Mouse (Mus musculus) cerebellum, adult 2 months (tissue): ENCODE measurements around the gene Ldha. TPM values are rescaled to one million over a fixed set of nuclear protein-coding genes. Genes with fewer than 3 reads are reported as not detected.

ENCODE experiments used
- DNase-seq, 2 experiments: peaks; one replicate each; pipeline ENCODE4 v3.0.0; 2021
- H3K27ac ChIP-seq: fragments of 200-500 bp; 2 replicates; pipeline ENCODE4 v1.5.1; 2012; ENCODE audit warnings: low read length, control low read depth, inconsistent platforms; ENCODE audit not compliant: insufficient read depth
- H3K27me3 ChIP-seq: fragments of 200-500 bp; 2 replicates; pipeline ENCODE4 v1.6.1; 2012; ENCODE audit warnings: inconsistent platforms, mild to moderate bottlenecking, low read length, moderate library complexity; ENCODE audit not compliant: control insufficient read depth, insufficient read depth
- H3K4me1 ChIP-seq: fragments of 200-500 bp; 2 replicates; pipeline ENCODE4 v1.6.1; 2011; ENCODE audit warnings: low read length; ENCODE audit not compliant: control insufficient read depth, insufficient read depth
- H3K4me3 ChIP-seq: fragments of 200-500 bp; replicated peaks from 2 replicates; pipeline ENCODE3; 2011; ENCODE audit warnings: mild to moderate bottlenecking, low read depth, low read length, control low read depth; ENCODE audit not compliant: insufficient read depth
- CTCF ChIP-seq: fragments of 200-500 bp; IDR thresholded peaks from 2 replicates; pipeline ENCODE4 v1.5.1; 2011; ENCODE audit warnings: low read depth, mild to moderate bottlenecking, control low read depth, low read length, moderate library complexity, borderline replicate concordance; ENCODE audit not compliant: insufficient read depth
- POLR2A ChIP-seq: fragments of 200-500 bp; IDR thresholded peaks from 2 replicates; pipeline ENCODE4 v1.6.1; 2011; ENCODE audit warnings: low read length, control low read depth, borderline replicate concordance; ENCODE audit not compliant: insufficient read depth
- WGBS: fragments of 180-500 bp; shearing (Covaris S2); methylation state at CpG from one replicate; pipeline ENCODE4 v1.1.7; 2018; 5-methylcytosine and 5-hydroxymethylcytosine counted together
- polyA plus RNA-seq: library from polyadenylated mRNA; depleted of rRNA; stranded (reverse); fragments of >200 nt; gene quantifications from 2 replicates; pipeline ENCODE4 v1.2.3, GENCODE M21; 2012

Gene Ldha
- polyA plus RNA-seq, 1 experiment, result 209 TPM

- DNase-seq, result no peak
- Histone ChIP-seq H3K27ac (no peak overlapping the region), H3K27me3 (no peaks in the 10 kb centered on the region), H3K4me1 (peaks cover 3% of the 10 kb centered on the region; the same call in 1 of the 2 replicates), H3K4me3 (no peak overlapping the region)
- TF ChIP-seq CTCF (no peak), POLR2A (no peak)
- WGBS, result 90% methylated on average over 7 of the region's 7 CpGs
Measured at GRCm38 (mm10) chr7:46833670-46834255, 7.5 kb upstream of the Ldha start.

- Histone ChIP-seq H3K4me1 (peaks cover 14% of the 10 kb centered on the region), H3K27ac (no peak overlapping the region), H3K4me3 (no peak overlapping the region), H3K27me3 (no peaks in the 10 kb centered on the region)
- DNase-seq, result no peak
- TF ChIP-seq CTCF (no peak), POLR2A (no peak)
- WGBS, result 39% methylated on average over 14 of the region's 14 CpGs
Measured at GRCm38 (mm10) chr7:46834994-46835610, 6.2 kb upstream of the Ldha start.

GRCm38 (mm10) chr7:46836357-46836756 is 4.9 kb upstream of the Ldha start:
- WGBS, result 88% methylated on average over 5 of the region's 5 CpGs
- TF ChIP-seq POLR2A (no peak), CTCF (no peak)
- H3K4me1 ChIP-seq, result peaks cover 14% of the 10 kb centered on the region
- H3K27ac ChIP-seq, result no peak overlapping the region
- no peaks in the 10 kb centered on the region for H3K27me3 ChIP-seq
- H3K4me3 ChIP-seq, result no peak overlapping the region
- no peak for DNase-seq

GRCm38 (mm10) chr7:46837073-46837472 is 4.2 kb upstream of the Ldha start:
- H3K4me1 ChIP-seq, result peaks cover 14% of the 10 kb centered on the region
- TF ChIP-seq POLR2A, result no peak
- no peak for TF ChIP-seq CTCF
- no peaks in the 10 kb centered on the region for H3K27me3 ChIP-seq
- H3K27ac ChIP-seq, result no peak overlapping the region
- no peak overlapping the region for H3K4me3 ChIP-seq
- WGBS, result 30% methylated on average over 5 of the region's 5 CpGs
- no peak for DNase-seq

GRCm38 (mm10) chr7:46838104-46838671 is 3.1 kb upstream of the Ldha start:
- Histone ChIP-seq H3K4me1 (peaks cover 14% of the 10 kb centered on the region), H3K27me3 (no peaks in the 10 kb centered on the region), H3K27ac (no peak overlapping the region), H3K4me3 (no peak overlapping the region)
- DNase-seq, result peak in 1 of 2 experiments; percentile 43
- 12% methylated on average over 9 of the region's 9 CpGs for WGBS
- TF ChIP-seq POLR2A, result no peak
- no peak for TF ChIP-seq CTCF

- Histone ChIP-seq H3K4me1 (peaks cover 14% of the 10 kb centered on the region), H3K27ac (peak overlapping the region; percentile 90), H3K4me3 (no peak overlapping the region), H3K27me3 (no peaks in the 10 kb centered on the region)
- WGBS, result 3% methylated on average over 8 of the region's 8 CpGs
- DNase-seq, result peak; percentile 77 to 86
- TF ChIP-seq POLR2A, result peak; percentile 17; the same call in 1 of the 2 replicates
- no peak for TF ChIP-seq CTCF
Measured at GRCm38 (mm10) chr7:46838891-46839302, 2.4 kb upstream of the Ldha start.

- WGBS, result 31% methylated on average over 7 of the region's 7 CpGs
Measured at GRCm38 (mm10) chr7:46839446-46839845, 1.8 kb upstream of the Ldha start.

More at GRCm38 (mm10) chr7:46839446-46839845, 1.8 kb upstream of the Ldha start:
- H3K4me1 ChIP-seq, result peaks cover 14% of the 10 kb centered on the region
- H3K27me3 ChIP-seq, result no peaks in the 10 kb centered on the region
- H3K27ac ChIP-seq, result peak overlapping the region; percentile 90
- H3K4me3 ChIP-seq, result no peak overlapping the region
- TF ChIP-seq CTCF (no peak), POLR2A (no peak)
- DNase-seq, result peak in 1 of 2 experiments; percentile 29
